Mouse (Mus musculus): Measurements from ENCODE around the gene Abhd12.

Abhd12 gene

DNA sequence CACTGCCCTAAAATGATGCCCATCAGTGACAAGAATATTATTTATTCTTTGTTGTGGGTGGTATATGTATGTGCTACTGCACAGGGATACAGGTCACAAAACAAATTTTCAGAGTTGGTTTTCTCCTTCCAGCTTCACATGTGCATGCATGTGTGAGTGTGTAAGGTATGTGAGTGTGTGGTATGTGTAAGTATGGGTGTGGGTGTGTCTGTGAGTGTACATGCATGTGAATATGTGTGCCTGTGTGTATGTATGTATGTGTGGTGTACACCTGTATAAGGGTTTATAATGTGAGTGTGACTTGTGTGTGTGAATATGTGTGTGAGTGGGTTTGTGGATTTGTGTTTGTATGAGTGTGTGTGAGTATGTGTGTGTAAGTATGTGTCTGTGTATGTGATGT is 49.4 kb downstream of the Abhd12 start:
- no peak for DNase-seq (ENCODE audit: extremely low read depth, low read depth)

DNA sequence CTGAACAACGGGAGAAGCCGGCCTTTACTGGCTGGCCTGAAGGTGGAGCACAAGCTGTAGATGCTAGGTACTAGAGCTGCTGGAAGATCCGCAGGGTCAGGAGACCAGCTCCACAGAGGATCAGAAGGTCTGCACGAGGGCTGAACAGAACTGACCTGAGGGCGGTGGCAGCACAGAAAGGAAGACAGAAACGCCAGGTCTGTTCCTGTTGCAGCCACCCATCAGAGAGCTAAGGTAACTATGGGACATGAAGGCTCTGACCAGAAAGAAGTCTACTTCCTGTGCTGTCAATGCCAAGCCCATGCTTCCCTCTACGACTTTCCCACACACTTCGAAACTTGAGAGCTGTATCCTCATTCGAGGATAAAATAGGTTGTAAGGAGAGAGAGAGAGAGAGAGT is 53.3 kb downstream of the Abhd12 start:
- DNase-seq (ENCODE audit: extremely low read depth, low read depth), result no peak

DNA sequence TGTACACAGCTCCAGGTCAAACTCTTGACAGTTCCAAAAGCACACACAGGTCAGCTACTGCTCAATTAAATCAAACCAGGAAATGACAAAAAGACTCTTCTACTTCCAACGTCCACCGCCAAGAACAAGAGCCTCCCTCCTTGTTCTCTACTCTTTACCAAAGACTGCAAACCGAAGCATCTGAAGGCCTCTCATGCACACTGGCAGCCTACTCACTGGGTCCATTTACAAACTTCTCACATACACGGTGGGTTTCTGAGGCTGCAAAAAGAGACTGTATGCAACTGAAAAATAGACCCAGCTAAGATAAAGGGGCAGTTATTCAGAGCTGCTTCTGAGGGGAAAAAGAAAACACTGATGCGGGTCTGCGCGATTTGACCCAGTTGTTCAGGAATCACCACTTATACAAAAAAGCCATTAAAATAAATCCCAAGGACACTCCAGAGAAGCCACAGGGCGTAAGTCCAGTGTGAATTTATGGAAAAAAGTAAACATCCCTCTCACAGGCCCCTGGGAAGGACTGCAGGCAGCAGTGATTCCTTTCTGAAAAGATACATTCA is 57.0 kb downstream of the Abhd12 start:
- DNase-seq (ENCODE audit: extremely low read depth, low read depth), result no peak

DNA sequence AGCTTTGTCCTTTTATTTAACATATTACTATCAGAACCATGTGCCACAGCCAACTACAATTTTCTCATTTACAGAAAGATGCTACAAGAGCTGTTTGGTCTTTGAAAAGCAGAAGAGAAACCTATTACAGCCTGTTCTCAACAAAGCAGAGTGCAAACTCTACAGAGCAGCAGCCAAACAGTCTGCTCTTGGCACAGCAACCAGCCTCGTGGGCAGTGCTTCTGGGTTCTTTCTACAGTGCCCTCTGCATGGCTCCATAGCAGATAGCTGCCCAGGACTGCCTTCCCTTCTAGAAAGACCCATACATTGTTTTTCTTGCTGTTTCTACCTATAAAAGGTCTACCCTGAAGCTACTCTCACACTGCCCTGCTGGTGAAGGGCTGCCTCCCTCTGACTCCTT is 59.7 kb downstream of the Abhd12 start:
- no peak for DNase-seq (ENCODE audit: extremely low read depth, low read depth)

DNA sequence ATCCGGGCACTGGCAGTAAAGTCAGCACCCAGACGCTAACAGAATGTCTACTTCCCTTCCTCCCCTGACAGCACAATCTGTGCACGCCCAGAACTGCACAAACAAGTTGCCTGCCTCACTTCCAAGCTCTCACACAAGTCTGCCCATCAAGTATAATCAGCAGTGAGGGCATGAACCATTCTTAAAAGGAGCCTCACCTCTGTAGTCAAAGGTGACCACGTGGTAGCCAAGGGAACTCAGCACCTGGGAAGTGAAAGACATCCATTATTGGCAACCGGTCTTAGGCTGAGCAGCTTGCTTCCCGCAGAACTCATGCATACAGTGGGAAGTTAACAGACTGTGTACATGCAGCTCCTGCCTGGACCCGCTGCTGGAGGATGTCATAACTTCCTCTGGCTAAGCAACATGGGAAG is 62.5 kb downstream of the Abhd12 start:
- DNase-seq (ENCODE audit: extremely low read depth, low read depth), result no peak

DNA sequence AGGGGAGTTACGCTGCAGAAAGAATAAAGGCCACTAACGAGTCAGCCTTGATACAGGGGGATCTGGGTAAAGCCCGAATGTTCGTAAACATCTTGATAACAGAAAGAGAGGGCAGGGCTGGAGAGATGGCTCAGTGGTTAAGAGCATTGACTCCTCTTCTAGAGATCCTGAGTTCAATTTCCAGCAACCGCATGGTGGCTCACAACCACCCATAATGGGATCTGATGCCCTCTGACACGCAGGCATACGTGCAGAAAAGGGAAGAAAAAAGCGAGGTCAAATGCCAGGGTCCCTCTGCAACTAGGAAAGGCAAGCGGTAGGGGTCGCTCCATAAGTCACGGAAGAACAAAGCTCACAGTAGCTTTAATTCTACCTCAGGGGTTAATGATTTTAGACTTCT is 63.4 kb downstream of the Abhd12 start:
- DNase-seq (ENCODE audit: extremely low read depth, low read depth), result no peak

DNA sequence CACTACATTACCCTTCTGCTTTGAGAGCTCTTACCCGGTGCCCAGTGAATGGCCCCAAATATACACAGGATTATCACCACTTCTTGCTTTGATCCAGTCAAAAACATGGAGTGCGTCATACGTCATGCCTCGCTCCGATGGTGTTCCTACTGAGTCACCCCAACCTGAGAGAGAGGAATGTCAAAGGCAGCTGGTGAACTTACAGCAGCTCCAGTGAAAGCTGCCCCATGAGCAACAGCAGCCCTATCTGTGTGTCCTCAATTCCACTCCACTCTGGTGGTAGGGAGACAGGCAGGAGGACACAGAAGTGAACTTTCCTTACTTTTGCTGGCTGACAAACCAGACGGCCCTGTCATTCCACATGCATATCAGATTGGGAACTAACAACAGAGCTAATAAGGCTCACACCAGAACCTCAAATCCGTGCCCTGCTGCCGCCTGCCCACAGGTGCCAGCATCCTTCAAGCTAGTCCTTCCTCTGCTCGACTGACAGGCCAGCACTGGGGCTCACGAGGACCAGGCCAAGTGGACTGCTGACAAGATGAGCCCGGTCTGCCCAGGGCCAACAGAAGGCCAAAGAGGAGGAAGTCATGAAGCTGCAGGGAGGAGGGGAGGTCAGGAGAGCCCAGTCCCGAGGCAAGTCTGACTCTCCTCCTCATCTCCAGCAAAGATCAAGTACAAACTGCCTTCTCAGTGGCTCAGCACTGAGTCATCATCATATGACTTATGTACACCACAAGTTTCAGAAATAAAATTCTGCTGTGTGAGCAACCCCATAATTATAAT is 64.7 kb downstream of the Abhd12 start:
- DNase-seq (ENCODE audit: extremely low read depth, low read depth), result no peak

DNA sequence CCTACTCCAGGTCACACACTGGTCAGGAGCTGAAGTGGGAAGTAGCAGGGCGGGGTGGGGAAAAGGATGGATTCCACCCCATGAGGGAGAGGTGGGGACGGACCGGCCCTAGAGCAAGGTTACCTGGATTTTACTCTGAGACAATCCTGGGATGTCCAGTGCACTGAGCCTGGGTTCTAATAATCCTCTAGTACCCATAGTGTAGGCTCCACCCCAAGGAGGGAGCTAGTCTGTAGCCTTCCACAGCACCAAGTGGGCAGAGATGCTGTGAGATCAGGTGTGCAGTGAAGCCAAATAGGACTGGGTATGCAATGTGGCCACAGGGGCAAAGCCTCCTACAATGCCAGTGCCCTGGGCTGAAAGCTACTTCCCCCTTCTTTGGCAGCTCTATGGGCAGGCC is 66.8 kb downstream of the Abhd12 start:
- DNase-seq (ENCODE audit: extremely low read depth, low read depth), result no peak

DNA sequence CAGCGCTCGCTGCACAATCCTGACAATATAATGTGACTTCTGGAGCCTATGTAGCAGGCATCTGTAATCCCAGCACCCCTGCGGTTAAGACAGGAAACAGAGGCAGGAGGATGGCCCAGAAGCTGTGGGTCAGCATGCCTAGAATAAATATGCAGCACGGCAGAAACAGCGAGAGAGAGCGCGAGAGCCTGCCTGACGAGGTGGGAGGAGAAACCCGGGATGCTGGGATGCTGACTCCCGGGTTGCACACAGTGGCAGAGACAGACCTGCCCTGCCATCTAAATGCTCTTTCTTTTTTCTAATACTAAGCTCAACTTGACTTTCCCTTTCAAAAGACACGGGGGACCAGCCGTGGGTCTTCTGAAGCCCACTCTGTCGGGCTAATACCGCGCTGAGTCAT is 67.6 kb downstream of the Abhd12 start:
- DNase-seq (ENCODE audit: extremely low read depth, low read depth), result no peak

DNA sequence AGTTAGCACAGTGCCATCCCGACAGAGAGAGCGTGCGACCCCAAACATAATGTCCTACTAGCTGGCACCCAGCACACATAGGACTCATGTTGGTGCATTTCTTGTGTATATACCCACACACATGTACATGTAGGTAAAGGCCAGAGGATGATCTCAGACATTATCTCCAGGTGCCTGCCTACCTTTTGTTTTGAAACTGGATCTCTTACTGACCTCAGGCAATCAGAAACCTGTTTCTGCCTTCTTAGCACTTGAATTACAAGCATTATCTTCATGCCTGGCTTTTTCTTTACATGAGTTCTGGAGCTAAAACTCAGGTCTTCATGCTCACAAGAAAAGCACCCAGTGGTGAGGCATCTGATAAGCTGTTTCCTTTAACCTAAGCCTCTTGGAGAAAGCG is 68.6 kb downstream of the Abhd12 start:
- no peak for DNase-seq (ENCODE audit: extremely low read depth, low read depth)

DNA sequence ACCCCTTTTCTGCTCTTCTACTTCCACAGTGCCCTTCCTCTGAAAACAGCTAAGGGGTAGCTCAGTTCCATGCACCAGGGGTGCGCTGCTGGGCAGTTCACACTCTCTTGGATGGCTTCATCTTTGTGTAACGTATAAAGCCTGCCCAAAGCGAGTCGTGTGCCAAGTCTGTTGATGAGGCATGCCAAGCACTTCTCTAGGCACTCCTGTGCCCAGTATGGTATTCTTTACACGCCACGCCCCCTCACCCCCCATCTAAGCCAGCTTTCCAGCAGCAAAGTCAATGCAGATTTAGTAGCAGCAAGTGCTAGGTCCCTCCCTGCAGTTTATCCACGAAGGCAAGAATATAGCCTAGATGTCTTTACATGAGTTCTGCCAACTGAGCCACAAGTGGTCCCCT is 69.9 kb downstream of the Abhd12 start:
- no peak for DNase-seq (ENCODE audit: extremely low read depth, low read depth)

DNA sequence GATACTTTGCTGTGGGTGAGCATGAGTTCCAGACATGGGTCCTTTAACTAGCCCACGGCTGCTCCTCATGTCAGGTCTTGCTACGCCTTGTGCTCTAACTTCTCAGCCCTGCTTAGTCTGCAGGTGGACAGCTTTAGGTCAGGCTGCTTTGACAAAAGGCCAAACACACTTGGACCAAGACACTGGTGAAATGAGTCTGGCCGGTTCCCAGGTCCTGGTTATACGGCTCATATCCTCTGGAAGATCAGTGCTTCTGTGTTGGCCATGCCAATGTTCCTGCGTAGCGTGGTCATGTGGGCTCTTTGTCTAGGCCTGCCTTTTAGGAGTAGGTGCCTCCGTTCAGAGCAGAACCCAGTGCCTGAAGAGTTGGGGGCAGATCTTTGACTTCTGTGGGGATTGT is 72.5 kb downstream of the Abhd12 start:
- DNase-seq (ENCODE audit: extremely low read depth, low read depth), result no peak

DNA sequence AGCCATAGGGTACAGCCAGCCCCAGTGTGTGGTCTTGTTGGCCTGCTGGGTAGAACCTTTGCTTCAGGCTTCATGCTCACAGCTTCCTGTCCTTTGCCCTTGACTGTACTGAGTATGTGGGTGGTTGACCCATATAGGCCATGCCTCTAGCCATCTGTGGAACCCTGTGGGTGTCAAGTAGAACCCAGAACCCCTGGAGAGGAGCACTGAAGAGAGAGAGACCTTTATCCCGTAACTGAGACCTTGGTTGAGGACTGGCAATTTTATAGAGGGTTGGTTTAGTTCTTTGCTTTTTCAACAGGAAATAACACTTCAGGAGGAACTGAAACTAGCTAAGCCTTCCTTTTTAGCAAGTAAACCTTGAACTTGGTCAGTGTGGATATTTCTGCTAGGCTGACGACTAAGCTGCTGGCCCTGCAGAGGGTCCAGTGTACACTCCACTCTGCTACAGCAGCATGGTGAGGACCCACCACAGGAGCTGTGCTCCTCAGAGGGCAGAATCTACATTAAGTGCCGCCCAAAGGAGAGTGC is 73.6 kb downstream of the Abhd12 start:
- no peak for DNase-seq (ENCODE audit: extremely low read depth, low read depth)

DNA sequence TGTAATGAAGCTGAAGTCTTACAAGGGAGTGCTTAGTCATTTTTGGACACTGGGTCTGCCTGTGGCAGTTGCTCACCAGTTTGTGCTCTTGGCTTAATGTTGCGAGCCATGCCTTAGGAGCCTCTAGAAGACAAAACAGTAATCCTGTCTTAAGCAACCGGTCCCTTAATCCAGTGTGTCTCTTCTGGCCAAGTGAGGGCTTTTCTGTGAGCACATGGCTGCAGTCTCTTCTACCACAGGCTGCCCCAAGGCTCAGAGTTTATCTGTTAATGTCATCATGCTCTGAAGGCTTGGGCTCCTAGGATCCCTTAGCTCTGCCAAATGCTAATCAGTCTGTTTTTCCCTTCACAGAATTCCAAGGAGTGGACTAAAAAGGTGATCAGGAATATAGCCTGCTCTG is 74.5 kb downstream of the Abhd12 start:
- DNase-seq (ENCODE audit: extremely low read depth, low read depth), result no peak

DNA sequence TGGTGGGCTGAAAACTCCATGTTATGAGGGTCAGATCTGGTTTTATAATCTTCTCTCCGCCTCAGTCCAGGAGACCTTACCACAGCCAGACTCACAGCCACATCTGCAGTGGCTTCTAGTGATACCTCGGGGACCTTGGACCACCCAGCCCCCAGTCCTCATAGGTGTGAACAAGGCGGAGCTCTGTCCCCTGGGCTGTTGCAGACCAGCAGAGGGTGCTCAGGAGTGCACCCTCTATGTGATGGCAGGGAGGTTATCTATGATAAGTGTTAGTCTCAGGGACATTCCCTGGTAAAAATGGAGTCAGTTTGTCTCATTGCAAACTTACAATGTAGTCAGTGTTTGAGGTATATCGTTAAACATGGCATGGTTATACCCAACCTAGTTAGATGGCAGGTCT is 75.9 kb downstream of the Abhd12 start:
- no peak for DNase-seq (ENCODE audit: extremely low read depth, low read depth)

DNA sequence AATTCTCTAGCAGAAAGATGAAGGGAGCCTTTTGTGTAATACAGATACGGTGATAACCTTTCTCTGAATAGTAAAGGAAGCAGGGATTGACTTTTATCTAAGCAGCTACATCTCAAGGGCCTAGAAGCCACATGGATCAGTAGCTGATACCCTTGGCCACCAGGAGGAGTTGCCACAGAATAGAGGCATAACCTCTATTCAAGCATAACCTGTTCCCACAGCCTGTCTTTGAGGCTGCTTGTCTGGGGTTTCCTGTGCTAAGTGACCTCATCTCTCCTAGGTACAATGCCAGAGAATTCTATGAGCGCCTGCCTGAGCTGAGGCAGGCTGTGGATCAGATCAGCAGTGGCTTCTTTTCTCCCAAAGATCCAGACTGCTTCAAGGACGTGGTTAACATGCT is 76.4 kb downstream of the Abhd12 start:
- DNase-seq (ENCODE audit: extremely low read depth, low read depth), result no peak

DNA sequence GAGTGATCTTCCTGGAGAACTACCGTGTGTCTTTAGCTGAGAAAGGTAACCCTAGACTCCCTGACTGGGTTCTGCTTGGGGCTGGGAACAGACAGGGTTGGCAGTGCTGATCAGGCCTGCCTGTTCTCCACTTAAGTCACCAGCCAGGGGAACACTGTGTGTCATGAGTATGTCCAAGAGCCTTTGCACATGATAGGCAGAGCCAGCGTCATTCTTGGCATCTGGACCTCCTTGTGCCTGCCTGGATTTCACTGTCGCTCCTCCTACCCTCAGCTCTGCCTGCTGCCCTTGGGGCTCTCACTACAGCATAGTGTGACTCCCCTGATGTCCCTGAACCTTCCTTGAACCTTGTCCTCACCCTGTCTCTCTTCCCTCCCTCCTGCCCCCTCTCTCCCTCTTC is 78.1 kb downstream of the Abhd12 start:
- no peak for DNase-seq (ENCODE audit: extremely low read depth, low read depth)

DNA sequence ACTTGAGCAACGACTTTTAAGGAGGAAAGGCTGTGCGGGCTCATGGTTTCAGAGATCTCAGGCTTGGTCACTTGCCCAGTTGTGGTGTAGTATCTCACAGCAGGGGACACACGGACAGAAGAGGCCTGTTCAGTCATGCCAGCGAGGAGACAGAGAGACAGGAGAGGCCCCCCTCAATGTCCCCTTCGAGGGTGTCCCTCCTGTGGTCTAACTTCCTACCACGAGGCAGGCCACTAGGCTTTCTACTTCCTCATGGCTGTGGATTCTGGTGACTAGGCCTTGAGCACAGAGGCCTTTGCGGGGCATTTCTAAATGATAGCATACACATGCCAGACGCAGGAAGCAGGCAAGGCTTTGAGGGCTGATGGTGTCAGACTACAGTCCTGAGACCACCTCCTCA is 81.6 kb downstream of the Abhd12 start:
- DNase-seq (ENCODE audit: extremely low read depth, low read depth), result no peak

DNA sequence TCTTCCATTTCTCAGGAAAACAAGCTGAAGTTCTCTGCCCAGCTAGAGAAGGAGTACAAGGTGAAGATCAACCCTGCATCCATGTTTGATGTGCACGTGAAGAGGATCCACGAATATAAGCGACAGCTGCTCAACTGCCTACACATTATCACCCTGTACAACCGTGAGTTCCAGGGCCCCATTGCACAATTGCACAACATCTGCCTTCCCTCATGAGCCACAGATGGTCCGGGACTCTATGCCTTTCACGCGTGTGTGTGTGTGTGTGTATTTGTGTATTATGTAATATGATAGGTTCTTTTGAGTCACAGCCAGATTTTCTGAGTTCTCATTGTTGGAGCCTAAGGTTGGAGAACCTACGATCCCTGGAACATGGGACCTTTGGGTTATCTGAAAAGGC is 83.8 kb downstream of the Abhd12 start:
- DNase-seq (ENCODE audit: extremely low read depth, low read depth), result no peak

DNA sequence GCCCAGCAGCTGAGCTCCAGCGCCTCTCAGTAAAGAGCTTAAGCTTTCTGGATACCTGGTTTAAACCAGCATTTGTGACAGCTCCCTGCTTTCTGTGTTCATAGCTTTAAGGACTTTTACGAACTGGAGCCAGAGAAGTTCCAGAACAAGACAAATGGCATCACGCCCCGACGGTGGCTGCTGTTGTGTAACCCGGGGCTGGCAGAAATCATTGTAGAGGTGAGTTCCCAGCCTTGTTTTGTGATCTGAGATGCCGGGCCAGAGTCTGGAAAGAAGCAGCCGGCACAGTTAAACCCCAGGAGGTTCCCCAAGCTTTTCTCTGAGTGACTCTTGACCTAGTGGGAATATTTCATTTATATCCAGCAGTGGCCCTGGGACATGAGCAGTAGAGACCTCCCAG is 85.8 kb downstream of the Abhd12 start:
- no peak for DNase-seq (ENCODE audit: extremely low read depth, low read depth)

DNA sequence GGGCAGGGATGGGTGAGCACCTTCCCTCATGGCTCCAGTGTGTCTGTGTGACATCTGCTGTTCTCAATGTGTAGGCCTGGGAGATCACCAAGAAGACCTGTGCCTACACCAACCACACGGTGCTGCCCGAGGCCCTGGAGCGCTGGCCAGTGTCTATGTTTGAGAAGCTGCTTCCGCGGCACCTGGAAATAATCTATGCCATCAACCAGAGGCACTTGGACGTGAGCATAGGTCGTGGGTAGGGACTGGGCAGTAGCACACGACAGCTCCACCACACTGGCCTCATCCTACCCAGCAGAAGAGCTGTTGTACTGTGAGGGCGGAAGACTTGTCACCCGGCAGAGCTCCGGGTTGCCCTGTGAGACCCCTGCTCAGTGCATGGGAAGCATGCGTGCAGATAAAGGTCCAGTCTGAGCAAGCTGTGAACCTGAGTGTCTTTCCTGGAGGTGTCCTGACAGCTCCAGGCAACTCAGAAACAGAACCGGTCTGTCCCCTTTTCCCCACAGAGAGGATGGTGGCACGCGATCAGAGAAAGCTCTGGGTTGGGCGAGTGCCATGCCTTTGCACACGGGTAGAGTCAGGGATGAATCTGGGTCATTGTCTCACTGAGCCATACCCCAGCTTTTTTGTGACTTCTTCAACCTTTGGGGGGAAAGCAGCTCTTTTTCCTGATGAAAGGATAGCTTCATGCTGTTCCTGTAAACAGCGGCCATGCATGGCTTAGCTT is 87.7 kb downstream of the Abhd12 start:
- DNase-seq (ENCODE audit: extremely low read depth, low read depth), result no peak

DNA sequence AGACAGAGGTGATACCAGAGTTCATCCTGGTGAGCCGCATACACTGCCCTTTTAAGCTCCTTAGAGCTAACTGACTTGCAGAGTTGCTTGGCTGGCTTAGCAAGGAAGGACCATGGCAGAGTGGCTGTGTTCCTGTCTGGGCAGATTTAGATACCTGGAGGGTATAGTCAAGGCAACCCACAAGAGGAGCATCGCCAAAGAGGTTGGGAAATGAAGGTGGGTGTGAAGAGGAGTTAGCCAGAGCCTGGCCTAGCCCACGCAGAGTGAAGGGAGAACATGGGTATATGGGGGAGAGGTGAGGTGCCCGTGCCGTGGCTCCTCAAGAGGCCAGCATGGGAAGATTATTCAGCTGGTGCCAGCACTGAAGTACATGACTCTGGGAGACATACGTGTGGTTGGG is 91.7 kb downstream of the Abhd12 start:
- DNase-seq (ENCODE audit: extremely low read depth, low read depth), result no peak

DNA sequence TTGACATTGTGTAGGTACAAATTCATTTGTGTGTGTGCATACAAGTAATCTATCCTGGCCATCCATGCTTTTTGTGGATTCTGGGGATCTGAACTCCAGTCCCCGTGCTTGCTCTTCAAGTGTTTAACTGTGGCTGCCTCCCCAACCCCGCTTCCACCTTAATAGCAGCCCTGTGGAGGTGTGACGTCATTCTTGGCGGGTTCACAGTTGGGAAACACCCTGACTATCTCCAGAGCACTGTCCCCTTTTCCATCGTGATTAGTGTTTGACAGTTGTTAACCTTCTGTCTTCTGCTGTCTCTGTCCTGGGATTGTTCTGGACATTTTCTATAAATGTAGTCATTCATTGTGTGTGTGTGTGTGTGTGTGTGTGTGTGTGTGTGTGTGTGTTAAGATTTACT is 93.9 kb downstream of the Abhd12 start:
- no peak for DNase-seq (ENCODE audit: extremely low read depth, low read depth)
